Mouse (Mus musculus) c-Kit-positive CD71-positive TER-119-negative erythroid progenitor cells, embryonic 14.5 days (primary cell): ENCODE measurements around the gene Cdkal1.

Experiments used
- DNase-seq: peaks from one replicate; pipeline ENCODE4 v3.0.0-alpha.2; 2013; ENCODE audit warnings: low read depth

Cdkal1 gene

DNA sequence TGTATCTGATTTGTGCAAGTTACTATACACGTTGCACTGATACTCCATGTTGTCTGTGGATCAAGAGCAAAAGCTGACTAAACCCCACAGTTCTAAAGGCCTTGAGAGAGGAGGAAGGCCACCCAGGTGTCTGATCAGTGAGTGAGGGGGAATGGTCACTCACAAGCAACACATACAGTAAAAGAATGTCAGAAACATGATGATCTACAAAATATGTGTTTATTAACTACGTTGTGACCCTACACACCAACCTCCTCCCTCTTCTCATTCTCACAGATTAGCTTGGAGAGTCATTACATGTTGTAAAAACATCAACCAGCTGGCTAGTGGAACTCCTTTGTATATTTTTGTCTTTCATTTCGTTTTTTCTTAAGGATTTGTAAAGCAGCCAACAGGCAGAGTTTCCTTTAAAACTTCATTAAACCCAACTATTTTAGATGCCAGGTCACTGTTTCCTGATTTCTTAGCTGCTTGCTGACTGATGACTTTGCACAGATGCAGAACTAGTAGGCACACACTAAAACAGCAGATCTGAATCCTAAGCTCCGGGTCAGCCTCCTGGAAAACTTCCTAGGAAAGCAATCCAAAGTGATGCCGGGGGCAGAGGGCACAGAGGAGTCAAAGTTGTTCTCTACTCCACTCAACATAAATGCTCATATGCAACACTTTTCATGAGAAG, 157.0 kb downstream of the Cdkal1 start:
- no peak for DNase-seq

DNA sequence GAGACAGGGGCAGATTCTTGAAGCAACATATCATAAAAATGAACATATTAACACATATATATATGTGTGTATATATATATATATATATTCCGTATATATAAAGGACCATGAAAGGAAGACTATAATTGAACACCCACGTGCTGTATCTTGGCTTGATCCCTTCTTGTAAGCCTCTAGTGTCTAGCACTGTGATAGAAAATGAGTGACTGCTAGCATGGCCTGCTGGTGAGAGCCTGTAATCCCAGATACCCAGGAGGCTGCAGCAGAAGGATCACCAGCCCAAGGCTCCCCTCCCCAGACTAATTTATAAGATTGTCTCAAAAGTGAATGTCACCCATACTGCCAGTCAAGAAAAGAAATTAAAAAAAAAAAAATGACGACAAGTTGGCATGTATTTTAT, 158.2 kb downstream of the Cdkal1 start:
- no peak for DNase-seq

DNA sequence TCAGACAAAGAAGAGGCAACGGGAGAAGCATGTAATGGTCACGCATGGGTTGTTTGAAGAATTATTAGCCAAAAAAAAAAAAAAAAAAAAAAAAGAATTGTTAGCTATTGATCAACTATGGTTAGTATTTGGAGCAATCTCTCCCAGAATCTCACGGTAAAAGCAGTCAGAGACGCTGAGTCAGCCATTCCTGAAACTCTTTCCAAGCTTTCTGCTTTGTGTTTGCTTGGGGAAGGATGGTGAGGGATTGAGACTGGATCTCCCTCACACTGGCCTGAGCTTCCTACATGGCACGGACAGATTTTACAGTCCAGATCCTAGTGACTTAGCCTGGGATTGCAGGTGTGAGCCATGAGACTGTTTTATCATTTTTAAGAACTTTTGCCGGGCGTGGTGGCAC, 164.7 kb downstream of the Cdkal1 start:
- no peak for DNase-seq

DNA sequence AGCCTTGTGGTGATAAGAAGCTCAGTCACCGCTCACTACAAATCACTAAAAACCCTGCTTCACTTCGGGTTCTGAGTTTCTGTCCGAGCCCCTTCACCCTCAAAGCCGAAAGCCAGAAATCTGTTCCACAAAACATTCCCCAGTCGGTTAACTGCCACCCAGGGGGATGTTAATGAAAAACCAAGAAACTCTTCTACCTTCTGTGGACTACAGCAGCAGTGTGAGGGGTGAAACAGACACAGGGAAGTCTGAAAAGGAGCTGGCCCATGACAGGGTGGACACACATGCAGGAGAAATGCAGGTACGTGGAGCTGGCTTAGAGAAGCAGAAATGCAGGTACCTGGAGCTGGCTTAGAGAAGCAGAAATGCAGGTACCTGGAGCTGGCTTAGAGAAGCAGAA, 166.6 kb downstream of the Cdkal1 start:
- no peak for DNase-seq

DNA sequence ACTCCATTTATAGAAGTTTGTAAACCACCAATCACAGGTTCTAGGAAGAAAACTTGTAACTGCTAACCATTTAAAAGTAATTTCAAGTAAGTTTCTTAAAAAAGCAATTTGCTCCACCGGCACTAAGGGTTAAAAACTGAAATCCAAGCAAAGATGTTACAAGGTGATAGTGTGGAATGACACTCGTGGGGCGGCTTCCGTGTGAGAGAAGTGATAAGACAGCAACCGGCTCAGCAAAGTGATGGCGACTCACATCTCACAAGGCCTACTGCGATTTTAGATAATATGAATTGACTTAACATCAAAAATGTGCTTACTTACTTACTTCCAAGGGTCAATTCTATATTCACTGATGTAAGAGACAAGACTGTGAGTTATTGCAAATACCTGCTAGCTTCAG, 167.6 kb downstream of the Cdkal1 start:
- DNase-seq: peak; percentile 8

DNA sequence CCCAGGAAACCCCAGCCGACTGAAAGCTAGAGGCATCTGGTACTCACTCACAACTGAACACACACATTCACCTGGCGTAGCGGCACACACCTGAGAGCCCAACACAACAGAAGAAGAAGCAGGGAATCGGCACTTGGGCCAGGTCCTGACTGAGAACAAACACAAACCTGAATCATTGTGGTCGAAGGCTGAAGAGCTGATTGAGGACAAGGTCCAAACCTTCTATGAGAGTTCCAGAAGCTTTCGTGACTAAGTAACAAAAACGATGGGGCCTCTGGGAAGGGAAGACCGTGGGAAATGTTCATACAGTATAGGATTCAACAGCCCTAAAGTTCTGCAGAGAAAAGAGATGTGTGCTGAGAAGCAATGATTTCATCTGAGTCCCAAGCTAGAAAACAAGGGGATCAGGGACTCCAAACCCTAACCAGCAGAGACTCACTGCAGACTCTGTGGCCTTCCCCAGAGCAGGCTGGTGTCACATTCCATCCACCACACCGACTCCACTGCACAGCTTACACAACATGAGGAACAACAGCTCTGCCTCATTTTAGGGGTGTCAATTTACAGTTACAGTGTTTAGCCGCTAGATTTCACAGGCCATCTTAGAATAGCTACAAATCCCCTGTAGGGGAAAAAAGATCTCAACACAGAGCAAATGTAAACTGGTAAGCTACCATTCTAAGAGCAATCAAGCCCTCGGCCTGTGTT, 175.8 kb downstream of the Cdkal1 start:
- no peak for DNase-seq

DNA sequence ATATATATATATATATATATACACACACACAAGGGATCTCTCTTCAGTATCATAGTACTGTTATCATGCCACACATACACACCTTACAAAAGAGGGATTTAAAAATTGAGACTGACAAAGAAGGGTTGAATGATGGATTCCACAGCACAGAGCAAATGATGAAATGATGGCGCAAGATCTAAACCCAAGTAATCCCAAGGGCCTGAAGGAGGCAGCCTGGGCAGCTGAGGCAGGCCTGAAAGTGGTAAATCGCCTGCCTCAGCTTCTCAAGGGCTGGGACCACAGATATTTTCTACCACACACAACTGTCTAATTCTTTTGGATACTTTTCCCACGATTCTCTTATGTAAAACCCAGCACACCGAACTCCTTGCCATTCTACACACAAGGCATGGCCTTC, 177.9 kb downstream of the Cdkal1 start:
- DNase-seq: no peak

DNA sequence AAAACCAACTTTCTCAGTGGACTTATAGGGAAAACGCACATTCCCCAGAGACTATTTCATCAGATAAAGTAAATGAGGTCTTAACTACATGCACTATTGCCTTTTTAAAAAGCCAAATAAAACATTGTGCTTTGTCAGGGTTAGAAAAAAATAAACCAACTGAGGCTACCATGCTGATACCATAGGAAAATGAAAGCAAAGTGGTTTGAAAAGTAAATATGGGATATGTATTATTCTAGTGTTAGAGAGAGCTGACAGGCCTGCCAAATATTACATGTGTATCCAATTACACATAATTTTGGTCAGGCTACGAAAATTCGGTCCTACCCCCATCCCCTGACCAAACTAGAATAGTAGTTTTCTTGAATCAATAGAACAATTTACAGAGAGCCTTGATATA, 184.8 kb downstream of the Cdkal1 start:
- DNase-seq: no peak

DNA sequence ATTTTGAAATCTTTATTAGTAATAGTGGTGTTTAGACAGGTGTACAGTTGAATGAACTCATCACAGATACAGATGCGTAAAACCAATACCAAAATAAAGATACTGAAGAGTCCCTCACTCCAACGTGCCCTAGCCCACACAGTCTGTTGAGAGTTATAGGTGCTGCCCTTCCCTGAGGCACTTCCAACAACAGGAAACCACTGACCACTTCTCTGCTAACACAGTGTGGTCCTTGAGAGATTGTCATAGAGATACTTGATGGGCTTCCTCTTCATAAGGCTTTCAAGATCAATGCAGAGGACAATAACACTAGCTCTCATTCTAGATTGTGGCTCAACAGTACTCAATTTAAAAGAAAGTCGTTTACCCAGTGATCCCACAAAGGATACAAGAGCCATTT, 191.6 kb downstream of the Cdkal1 start:
- no peak for DNase-seq

DNA sequence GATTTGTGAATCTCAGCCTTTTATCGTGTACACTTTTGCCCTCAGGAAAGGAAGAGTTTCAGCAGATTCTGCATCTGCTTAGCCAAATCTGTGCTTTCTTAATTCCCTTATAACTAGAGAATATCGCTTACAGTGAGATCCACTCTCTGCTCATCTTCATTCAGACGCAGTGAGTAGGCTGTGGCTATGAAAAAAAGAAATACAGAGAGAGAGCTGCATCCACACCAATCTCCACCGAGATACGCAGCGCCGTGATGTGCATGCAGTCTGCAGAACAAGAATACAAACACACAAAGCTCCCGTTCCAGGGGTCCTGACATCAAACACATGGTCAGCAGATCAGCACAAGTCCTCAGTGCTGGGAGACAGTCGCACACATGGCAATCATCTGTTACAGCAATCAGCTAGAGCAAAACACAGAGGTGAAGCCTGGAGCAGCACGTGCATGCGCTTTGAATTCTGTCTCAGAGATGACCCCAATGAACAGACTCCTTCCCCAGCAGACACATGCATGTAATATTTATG, 199.6 kb downstream of the Cdkal1 start:
- no peak for DNase-seq

DNA sequence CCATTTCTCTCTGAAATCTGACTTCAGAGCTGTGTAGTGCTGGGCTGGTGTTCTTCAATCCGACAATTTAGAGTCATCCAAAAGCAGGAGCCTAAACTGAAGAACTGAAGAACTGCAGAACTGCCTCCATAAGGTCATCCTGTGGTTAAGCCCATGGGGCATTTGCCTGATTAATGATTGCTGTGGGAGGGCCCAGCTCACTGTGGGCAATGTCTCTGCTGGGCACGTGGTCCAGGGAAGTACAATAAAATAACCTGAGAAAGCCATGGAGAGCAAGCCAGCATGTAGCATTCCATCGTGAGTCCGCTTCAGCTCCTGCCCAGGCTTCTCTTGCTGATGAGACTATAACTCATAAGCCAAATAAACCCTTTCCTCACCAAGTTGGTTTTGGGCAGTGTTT, 202.1 kb downstream of the Cdkal1 start:
- no peak for DNase-seq

DNA sequence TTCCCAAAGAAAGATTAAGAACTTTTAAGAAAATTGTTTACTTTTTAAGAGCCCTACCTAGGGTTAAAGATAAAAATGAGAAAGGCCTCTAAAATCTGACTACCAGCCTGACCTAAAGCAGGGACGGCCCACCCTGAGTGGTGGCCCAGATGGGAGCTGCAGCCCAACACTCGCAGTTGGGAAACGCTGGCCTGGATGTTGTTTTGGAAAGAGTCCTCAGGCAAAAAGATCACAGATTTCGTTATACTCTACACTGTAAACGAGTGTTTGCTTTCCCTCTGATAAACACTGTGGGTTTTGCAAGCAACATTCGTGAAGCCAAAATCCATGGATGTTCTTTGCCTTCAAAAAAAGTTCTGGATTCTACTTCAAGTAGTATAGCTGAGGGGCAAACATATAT, 202.7 kb downstream of the Cdkal1 start:
- DNase-seq: no peak

DNA sequence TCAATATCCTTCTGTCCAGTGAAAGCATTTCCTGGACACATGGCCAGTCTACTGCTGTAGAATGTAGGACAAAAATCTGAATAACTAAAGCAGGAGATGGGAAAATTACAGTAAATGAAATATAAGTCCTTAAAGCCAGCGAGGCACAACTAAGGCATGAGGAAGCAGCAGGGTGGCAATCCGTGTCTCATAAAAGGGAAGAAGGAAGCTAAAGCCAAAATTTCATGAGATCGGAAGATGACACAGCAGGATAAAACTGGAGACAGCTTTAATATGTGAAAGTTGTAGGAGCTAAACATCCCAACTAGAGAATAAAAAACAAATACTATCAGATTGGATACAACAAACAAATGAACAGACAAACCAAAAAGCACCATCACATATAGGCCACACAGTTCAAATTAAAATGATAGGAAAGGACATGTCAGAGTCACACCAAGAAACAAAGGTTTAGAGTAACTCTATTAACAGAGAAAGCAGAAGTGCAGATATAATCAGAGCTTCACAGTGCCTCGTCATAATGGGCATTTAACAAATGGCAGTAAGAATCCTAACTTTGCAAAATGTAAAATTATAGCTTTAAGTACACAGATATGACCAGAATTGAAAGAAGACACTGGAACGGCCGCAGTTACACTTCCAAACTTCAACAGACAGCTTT, 204.8 kb downstream of the Cdkal1 start:
- DNase-seq: no peak

DNA sequence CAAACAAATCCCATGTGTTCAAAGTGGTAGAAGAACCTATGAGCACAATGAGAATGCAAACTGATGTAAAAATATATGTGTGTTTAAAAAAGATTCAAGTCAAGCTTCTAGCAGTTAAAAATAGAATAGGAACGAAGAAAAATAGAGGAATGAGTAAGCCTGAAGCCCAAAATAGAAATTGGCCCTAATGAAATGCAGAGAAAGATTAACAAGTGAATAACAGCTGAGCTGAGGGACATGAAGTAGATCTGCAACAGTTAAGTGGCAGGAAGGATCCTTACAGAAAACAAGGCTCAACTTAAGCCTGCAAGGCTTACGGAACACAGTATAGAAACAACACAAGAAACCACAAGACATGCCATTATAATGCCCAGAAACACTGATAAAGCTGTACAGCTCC, 205.9 kb downstream of the Cdkal1 start:
- no peak for DNase-seq

DNA sequence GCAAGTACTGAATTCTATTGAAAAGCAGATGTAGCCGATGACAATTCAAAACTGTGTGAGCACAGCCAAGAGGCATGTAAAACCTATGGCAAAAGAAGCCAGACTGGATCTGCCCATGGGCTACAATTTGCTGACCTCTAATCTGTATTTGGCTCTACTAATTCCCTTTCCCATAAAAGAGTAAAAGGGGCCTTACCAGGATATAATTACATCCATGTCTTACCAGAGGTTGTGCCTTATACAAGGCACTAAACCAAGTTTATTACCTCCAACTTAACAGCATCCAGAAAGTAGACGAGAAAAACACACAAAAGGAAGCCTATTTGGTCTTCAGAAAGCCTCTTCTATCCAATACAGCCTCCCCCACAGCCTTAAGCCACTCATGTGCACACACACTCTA, 213.2 kb downstream of the Cdkal1 start:
- DNase-seq: no peak

DNA sequence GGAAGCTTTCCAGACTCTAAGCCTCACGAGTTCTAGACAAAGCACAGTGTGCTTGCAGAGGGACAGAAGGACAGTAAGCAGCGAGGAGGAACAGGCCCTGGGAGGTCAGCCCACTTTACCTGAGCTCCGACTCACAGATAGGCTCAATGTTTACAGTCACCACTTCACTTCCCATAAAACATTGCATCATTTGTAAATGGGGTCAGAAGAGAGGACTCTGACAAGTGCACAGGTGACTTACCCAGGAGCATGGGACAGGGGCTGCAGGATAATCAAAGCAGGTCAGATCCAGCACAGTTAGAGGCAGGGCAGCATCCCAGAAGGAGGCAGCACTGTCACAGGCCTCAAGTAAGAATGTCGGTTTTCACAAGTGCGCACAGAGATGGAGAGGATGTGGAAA, 214.3 kb downstream of the Cdkal1 start:
- DNase-seq: no peak

DNA sequence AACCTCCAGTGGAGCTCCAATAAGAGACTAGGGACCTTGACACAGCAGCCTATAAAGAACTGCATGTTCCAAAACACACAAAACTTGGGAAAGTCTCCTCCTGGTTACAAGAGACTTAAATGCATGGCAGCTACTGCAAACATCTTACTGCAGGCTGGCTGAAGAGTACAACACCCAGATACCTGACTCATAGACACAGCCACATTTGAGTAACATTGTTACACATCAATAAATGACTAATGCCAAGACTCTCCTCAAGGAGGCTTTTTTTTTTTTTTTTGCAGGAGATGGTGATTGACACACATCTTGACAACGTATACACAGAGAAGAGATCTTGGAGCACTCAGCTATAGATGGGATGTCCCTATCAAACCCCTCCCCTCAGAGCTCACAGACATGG, 215.3 kb downstream of the Cdkal1 start:
- DNase-seq: no peak

DNA sequence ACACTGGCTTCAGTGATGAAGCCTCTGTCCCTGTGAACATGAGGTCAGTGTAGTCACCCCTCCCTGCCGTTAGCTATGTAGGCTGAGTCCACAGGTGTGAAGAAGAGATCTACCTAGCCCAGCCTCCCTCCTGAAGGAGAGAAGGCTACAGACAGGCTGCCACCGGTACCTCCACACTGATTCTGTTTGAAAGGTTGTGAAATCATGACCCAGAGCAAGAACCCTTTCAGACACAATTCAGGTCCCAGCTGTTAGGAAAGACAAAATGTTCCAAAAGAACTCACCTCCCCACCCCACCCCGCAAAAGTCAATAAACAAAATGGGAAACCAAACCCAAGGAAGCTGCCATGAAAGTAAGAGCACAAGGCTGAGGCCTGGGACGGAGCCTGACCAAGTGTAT, 217.2 kb downstream of the Cdkal1 start:
- DNase-seq: no peak

DNA sequence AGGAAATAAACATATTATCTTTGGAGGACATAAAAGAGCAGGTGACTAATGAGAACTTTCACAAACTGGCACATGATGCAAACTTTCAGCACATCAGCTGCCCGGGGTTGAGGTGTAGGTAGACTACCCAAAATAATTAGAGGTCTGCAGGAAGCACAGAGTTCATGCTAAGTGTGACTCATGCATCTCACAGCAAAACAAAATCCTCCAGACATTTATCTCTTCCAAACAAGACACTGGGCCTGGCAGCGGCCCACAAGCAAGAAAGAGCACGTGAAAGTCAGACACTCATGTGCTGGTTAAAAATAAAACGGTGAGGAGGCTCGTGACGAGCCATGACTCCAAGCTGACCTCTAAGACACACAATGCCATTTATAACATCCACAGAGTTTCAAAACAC, 217.7 kb downstream of the Cdkal1 start:
- DNase-seq: no peak

DNA sequence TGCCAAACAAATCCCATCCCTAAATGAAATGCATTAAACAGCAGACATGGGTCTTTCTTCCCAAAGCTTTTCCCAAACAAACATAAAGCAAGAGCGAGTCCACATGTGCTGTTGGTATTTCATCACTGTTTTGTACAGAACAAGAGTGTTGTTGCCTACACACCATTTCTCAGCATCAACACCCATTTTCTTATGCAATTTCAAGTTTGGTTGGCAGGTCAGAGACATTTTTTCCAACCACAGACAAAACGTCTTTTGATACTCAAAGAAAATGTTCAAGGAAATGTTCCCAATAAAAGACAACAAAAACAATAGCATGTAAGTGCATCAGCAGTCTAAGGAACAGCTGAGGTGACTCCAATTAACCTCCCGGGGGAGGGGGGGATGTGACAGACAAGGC, 219.9 kb downstream of the Cdkal1 start:
- DNase-seq: no peak

DNA sequence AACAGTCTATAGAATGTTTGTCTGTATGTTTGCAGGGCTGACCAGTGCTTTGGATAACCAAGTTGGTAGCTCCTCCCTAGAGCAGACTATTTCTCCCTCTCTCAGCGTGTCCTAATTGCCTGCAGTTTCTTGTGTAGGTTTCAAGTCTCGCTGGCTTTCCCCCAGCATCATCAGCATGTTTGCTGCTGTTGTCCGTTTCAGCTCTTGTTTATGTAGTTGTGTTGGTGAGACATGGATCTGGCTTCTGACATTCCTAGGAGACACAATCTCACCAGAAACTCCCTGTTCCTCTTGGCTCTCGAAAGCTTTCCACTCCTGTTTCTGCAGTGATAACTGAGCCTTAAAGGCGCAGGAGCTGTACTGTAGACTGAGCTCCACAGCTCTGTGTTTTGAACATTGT, 224.1 kb downstream of the Cdkal1 start:
- DNase-seq: no peak

DNA sequence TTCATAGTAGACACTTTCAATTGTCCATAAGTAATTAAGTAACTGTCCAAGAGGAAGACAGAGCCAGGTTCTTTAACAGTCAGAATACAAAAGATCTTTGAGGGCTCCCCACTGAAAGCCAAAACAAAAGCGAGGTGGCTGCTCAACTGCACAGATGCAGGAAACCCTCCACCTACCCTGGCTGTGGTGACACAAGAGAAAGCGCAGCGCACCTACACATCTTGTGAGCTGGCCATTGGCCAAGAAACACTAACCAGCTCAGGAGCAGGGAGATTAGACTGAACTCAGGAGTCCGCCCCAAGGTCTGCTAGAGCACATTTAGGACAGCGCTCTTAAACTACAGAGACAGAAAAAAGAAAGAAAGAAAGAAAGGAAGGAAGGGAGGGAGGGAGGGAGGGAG, 226.9 kb downstream of the Cdkal1 start:
- DNase-seq: no peak

DNA sequence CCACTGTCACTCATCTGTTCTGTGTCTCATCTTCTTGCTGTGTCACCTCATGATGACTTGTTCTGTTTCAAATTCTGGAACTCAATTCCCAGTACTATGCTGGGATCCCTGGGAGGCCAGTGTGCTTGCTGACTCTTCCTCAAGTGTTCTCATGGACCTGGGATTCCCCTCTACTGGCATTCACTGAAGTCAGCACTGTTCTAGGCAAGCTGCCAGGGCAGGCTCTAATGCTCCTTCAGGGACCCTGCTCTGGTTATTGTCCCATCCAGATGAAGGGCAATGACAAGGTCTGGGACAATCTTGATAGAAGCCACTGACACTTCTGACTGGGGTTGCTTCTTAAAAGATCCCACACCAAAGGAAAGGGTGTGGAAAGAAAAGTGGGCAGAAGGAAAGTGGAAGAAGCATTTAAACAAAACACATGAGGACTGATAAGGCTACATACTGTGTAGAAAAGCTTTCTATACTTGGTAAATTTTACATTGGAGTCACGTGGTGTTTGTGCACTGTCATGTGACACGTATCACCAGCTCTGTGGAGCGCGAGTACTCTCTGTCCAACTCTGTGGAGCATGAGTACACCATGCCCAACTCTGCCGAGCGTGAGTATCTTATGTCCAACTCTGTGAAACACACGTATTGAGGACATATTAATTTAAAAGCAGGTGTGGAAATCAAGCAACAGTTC, 227.9 kb downstream of the Cdkal1 start:
- DNase-seq: no peak
